Mouse (Mus musculus): ENCODE measurements at regions not wholly inside any gene's neighbourhood (a gene's known extent, or its start where the extent isn't known, plus 50 kb on each side); places are given as distances from the start of the nearest gene placed in this dataset.
A peak's percentile ranks its signal among the peaks of the same experiment; 100 is the strongest.

GRCm38 (mm10) chr1:100551293-100551692 is 778.7 kb downstream of the Cntnap5b start:
- DNase-seq = no peak

DNA sequence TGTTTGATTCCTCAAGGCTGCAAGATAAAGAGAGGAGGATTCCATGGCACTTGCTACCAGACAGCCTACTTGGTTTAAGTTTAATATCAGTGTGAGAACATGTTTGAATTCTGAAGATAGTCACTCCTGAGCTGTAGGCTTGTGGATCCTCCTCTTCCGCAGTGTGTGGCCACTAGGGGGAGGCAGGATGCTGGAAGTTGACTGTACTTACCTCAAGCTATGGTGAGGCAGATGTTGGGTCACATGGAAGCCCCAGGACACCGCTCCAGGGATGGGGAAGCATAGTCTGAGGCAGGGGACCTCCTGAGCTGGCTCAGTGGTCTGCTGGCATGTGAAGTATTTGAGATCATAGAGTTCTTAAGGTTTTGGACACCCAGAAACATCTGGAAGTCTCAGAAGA is 784.4 kb downstream of the Cntnap5b start:
- DNase-seq = peak; percentile 27
